Mouse (Mus musculus): ENCODE measurements around the gene Dock8. TPM values are rescaled to one million over a fixed set of nuclear protein-coding genes. Genes with fewer than 3 reads are reported as not detected.
A peak's percentile ranks its signal among the peaks of the same experiment; 100 is the strongest.

The Dock8 gene
- polyA plus RNA-seq, 1 experiment from 2014 or later, result 0.15 TPM

DNA sequence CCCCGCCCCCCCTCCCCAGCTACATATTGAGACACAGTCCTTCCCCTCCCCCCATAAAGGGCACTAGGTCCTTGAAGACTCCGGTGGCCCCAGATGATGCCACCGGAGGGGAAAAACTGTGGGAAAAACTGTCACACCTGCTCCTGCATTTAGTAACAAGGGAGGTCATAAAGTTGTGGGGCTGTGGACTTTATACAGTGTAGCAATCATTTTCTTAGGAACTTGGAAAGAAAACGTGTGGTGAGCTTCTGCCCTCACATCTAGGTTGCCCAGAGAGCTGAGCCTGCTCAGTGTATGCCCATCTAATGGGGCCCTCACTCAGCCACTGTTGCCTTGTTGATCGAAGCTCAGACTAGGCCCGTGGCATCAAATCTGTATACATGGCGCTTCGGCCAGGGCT, 246.7 kb downstream of the Dock8 start:
- Histone ChIP-seq H3K4me2 (ENCODE audit: low read length) (no peak overlapping the region), H3K27ac (ENCODE audit: low read length) (no peak overlapping the region), H3K4me3 (ENCODE audit: low read depth, low read length) (no peak overlapping the region), H3K4me1 (ENCODE audit: control insufficient read depth, insufficient read depth, low read length) (no peaks in the 10 kb centered on the region), H3K9ac (ENCODE audit: low read depth, low read length) (no peak overlapping the region), H3K36me3 (ENCODE audit: control insufficient read depth, insufficient read depth, low read length) (no peaks in the 10 kb centered on the region), H3K27me3 (ENCODE audit: control insufficient read depth, insufficient read depth, low read depth, low read length) (no peaks in the 10 kb centered on the region), H3K9me3 (replicated peaks; ENCODE audit: control insufficient read depth, low read length, poor library complexity, severe bottlenecking) (no peaks in the 10 kb centered on the region)
- WGBS, result 93% methylated on average over 8 of the region's 8 CpGs
- ATAC-seq, result no peak

DNA sequence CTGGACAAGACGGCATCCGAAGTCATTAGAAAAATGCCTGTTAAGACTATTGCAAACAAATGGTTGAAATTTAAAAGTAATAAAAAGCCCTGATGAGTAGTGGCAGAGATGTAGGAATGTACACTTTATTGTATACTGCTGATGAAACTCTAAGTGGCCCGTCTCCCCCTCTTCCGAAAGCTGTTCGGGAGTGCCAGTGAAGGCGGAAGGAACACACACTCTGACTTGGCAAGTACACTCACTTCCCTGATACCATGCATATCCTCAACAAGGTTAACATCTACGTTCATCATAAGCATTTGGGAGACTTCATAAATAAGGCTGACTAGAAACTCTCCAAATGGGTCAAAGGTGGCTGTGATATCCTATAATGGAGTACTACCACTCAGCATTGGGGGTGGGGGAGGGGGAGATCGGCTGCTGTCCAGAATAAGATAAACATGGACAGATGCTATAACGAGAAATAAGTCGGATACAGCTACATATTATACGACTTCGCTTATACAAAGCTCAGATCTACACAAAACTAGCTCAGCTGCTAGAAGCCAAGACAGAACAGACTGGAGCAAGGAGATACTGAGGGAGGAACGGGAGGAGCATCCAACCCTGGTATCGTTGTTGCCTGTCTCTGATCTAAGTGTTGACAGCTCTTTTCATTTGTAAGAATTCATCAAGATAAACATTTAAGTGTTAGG, 248.7 kb downstream of the Dock8 start:
- Histone ChIP-seq H3K4me1 (ENCODE audit: control insufficient read depth, insufficient read depth, low read length) (no peaks in the 10 kb centered on the region), H3K27ac (ENCODE audit: low read length) (no peak overlapping the region), H3K27me3 (ENCODE audit: control insufficient read depth, insufficient read depth, low read depth, low read length) (no peaks in the 10 kb centered on the region), H3K9me3 (replicated peaks; ENCODE audit: control insufficient read depth, low read length, poor library complexity, severe bottlenecking) (no peaks in the 10 kb centered on the region), H3K9ac (ENCODE audit: low read depth, low read length) (no peak overlapping the region), H3K4me2 (ENCODE audit: low read length) (no peak overlapping the region), H3K36me3 (ENCODE audit: control insufficient read depth, insufficient read depth, low read length) (no peaks in the 10 kb centered on the region), H3K4me3 (ENCODE audit: low read depth, low read length) (no peak overlapping the region)
- ATAC-seq, result no peak
- 93% methylated on average over 14 of the region's 14 CpGs for whole genome bisulfite sequencing

DNA sequence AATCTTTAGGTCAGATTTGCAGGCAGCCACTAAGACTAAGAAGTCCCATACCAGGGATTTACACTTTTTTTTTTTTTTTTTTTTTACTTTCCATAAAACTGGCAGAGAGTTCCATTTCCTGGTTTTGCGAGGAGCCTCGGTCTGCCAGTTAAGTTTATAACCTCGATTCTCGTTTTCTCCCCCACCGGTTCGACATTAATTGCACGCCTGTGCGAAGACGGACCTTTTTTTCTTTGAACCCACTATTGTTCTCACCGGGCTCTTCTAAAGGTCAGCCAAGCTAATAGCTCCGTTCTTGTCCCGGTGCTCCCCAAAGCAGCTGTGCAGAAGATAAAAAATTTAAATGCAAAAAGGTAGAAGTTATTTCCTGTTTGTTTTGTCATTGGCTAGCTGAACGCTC, 249.9 kb downstream of the Dock8 start:
- Histone ChIP-seq H3K4me3 (ENCODE audit: low read depth, low read length) (no peak overlapping the region), H3K27me3 (ENCODE audit: control insufficient read depth, insufficient read depth, low read depth, low read length) (no peaks in the 10 kb centered on the region), H3K27ac (ENCODE audit: low read length) (no peak overlapping the region), H3K4me1 (ENCODE audit: control insufficient read depth, insufficient read depth, low read length) (no peaks in the 10 kb centered on the region), H3K4me2 (ENCODE audit: low read length) (peak overlapping the region; percentile 21; the same call in 1 of the 2 replicates), H3K9ac (ENCODE audit: low read depth, low read length) (no peak overlapping the region), H3K36me3 (ENCODE audit: control insufficient read depth, insufficient read depth, low read length) (no peaks in the 10 kb centered on the region), H3K9me3 (replicated peaks; ENCODE audit: control insufficient read depth, low read length, poor library complexity, severe bottlenecking) (no peaks in the 10 kb centered on the region)
- no peak for ATAC-seq
- WGBS, result 39% methylated on average over 13 of the region's 13 CpGs

DNA sequence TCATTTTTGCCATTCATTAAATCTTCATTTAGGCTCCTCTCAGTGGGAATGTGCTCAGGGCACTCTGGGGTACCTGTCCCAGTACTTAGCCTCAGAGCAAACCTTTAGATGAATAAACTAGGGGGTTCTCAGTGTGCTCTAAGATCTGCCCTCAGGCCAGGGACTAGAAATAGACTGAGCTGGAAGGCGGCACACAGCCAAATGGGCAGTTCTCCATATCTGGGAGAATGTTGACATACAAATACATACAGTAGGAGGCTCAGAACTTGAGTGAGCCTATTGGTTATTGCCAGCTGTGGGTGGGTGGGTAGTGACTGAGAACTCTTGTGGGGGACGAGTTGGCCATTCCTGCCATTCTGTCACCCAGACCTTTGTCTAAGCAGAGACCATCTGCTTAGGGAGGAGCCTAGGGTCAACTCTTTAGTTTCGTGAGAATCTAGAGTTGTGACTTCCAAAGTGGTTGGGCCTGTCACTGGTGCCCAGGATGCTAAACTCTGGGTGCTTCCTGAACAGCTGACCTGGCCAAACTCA, 252.3 kb downstream of the Dock8 start:
- Histone ChIP-seq H3K4me1 (ENCODE audit: control insufficient read depth, insufficient read depth, low read length) (no peaks in the 10 kb centered on the region), H3K9me3 (replicated peaks; ENCODE audit: control insufficient read depth, low read length, poor library complexity, severe bottlenecking) (no peaks in the 10 kb centered on the region), H3K27ac (ENCODE audit: low read length) (no peak overlapping the region), H3K27me3 (ENCODE audit: control insufficient read depth, insufficient read depth, low read depth, low read length) (no peaks in the 10 kb centered on the region), H3K36me3 (ENCODE audit: control insufficient read depth, insufficient read depth, low read length) (no peaks in the 10 kb centered on the region), H3K9ac (ENCODE audit: low read depth, low read length) (no peak overlapping the region), H3K4me3 (ENCODE audit: low read depth, low read length) (no peak overlapping the region), H3K4me2 (ENCODE audit: low read length) (no peak overlapping the region)
- no peak for ATAC-seq
- WGBS, result 89% methylated on average over 3 of the region's 3 CpGs

Other genes starting within 250 kb of the Dock8 start
- 0.63 and 0.83 TPM in 2 replicates for gene Pgm5, start 137.7 kb upstream of the Dock8 start, polyA plus RNA-seq (2015; fragmentation: Nextera tagmentation; extraction: Ambion mirVana)
- gene Gm10053, start 123.8 kb upstream of the Dock8 start, polyA plus RNA-seq (2015; fragmentation: Nextera tagmentation; extraction: Ambion mirVana), result 243 and 260 TPM in 2 replicates
- gene Foxd4, start 98.3 kb upstream of the Dock8 start, polyA plus RNA-seq (2015; fragmentation: Nextera tagmentation; extraction: Ambion mirVana), result 0.15 and 0.21 TPM in 2 replicates
- 12.4 and 14.2 TPM in 2 replicates for gene Cbwd1, start 37.9 kb upstream of the Dock8 start, polyA plus RNA-seq (2015; fragmentation: Nextera tagmentation; extraction: Ambion mirVana)
- gene Kank1, start 237.4 kb downstream of the Dock8 start, polyA plus RNA-seq (2015; fragmentation: Nextera tagmentation; extraction: Ambion mirVana), result 6.0 and 8.4 TPM in 2 replicates

All from midbrain, embryonic 16.5 days (tissue).